Mouse (Mus musculus): Measurements from ENCODE around the gene Gm20696. TPM values are rescaled to one million over a fixed set of nuclear protein-coding genes. Genes with fewer than 3 reads are reported as not detected.
A peak's percentile ranks its signal among the peaks of the same experiment; 100 is the strongest.

Gm20696 gene
- polyA plus RNA-seq, 1 experiment from 2014 or later = 2.6 TPM

- no peak for ATAC-seq (ENCODE audit: insufficient number of reproducible peaks, low FRiP score)
- Histone ChIP-seq H3K36me3 (no peaks in the 10 kb centered on the region), H3K9ac (no peak overlapping the region)
Observed at GRCm38 (mm10) chr6:99322132-99322904, 344.3 kb downstream of the Gm20696 start.

GRCm38 (mm10) chr6:99320444-99320843 lies 346.2 kb downstream of the Gm20696 start:
- no peak for ATAC-seq (ENCODE audit: insufficient number of reproducible peaks, low FRiP score)
- no peak overlapping the region for H3K9ac ChIP-seq
- no peak overlapping the region for H3K27ac ChIP-seq (ENCODE audit: poor library complexity, severe bottlenecking)
- H3K4me3 ChIP-seq = no peak overlapping the region
- 61% methylated on average over 8 of the region's 8 CpGs for whole genome bisulfite sequencing
- no peaks in the 10 kb centered on the region for H3K36me3 ChIP-seq
- no peaks in the 10 kb centered on the region for H3K9me3 ChIP-seq (replicated peaks)
- H3K4me2 ChIP-seq = no peak overlapping the region
- H3K27me3 ChIP-seq (replicated peaks) = no peaks in the 10 kb centered on the region
- peaks cover 20% of the 10 kb centered on the region for H3K4me1 ChIP-seq (replicated peaks)

More at GRCm38 (mm10) chr6:99322132-99322904, 344.3 kb downstream of the Gm20696 start:
- Histone ChIP-seq H3K4me1 (replicated peaks) (peaks cover 16% of the 10 kb centered on the region), H3K27ac (ENCODE audit: poor library complexity, severe bottlenecking) (no peak overlapping the region), H3K4me2 (no peak overlapping the region), H3K9me3 (replicated peaks) (no peaks in the 10 kb centered on the region), H3K4me3 (no peak overlapping the region), H3K27me3 (replicated peaks) (no peaks in the 10 kb centered on the region)
- WGBS = 73% methylated on average over 8 of the region's 8 CpGs

- WGBS = 78% methylated on average over 19 of the region's 19 CpGs
- H3K4me3 ChIP-seq = no peak overlapping the region
- peak; percentile 51; the same call in 1 of the 2 replicates for ATAC-seq (ENCODE audit: insufficient number of reproducible peaks, low FRiP score)
- no peaks in the 10 kb centered on the region for H3K27me3 ChIP-seq (replicated peaks)
- H3K4me1 ChIP-seq (replicated peaks) = peaks cover 20% of the 10 kb centered on the region
- H3K36me3 ChIP-seq = no peaks in the 10 kb centered on the region
- H3K27ac ChIP-seq (ENCODE audit: poor library complexity, severe bottlenecking) = no peak overlapping the region
- no peaks in the 10 kb centered on the region for H3K9me3 ChIP-seq (replicated peaks)
- no peak overlapping the region for H3K9ac ChIP-seq
- H3K4me2 ChIP-seq = no peak overlapping the region
Observed at GRCm38 (mm10) chr6:99319415-99320405, 346.9 kb downstream of the Gm20696 start.

- H3K27me3 ChIP-seq (replicated peaks) = no peaks in the 10 kb centered on the region
- no peak for ATAC-seq (ENCODE audit: insufficient number of reproducible peaks, low FRiP score)
- no peaks in the 10 kb centered on the region for H3K9me3 ChIP-seq (replicated peaks)
- no peak overlapping the region for H3K4me3 ChIP-seq
- no peak overlapping the region for H3K4me2 ChIP-seq
- H3K36me3 ChIP-seq = no peaks in the 10 kb centered on the region
- 48% methylated on average over 3 of the region's 3 CpGs for WGBS
- peaks cover 25% of the 10 kb centered on the region for H3K4me1 ChIP-seq (replicated peaks)
- H3K9ac ChIP-seq = no peak overlapping the region
- H3K27ac ChIP-seq (ENCODE audit: poor library complexity, severe bottlenecking) = peak overlapping the region; percentile 38; the same call in 1 of the 2 replicates
Observed at GRCm38 (mm10) chr6:99314746-99315145, 351.9 kb downstream of the Gm20696 start.

- Histone ChIP-seq H3K27ac (ENCODE audit: poor library complexity, severe bottlenecking) (no peak overlapping the region), H3K9me3 (replicated peaks) (no peaks in the 10 kb centered on the region), H3K27me3 (replicated peaks) (no peaks in the 10 kb centered on the region), H3K9ac (no peak overlapping the region), H3K4me1 (replicated peaks) (peaks cover 15% of the 10 kb centered on the region), H3K4me2 (no peak overlapping the region), H3K36me3 (no peaks in the 10 kb centered on the region), H3K4me3 (no peak overlapping the region)
- WGBS = 89% methylated on average over 12 of the region's 12 CpGs
- no peak for ATAC-seq (ENCODE audit: insufficient number of reproducible peaks, low FRiP score)
Observed at GRCm38 (mm10) chr6:99310529-99310928, 356.1 kb downstream of the Gm20696 start.

- no peak for ATAC-seq (ENCODE audit: insufficient number of reproducible peaks, low FRiP score)
- Histone ChIP-seq H3K4me2 (no peak overlapping the region), H3K9ac (no peak overlapping the region), H3K27ac (ENCODE audit: poor library complexity, severe bottlenecking) (no peak overlapping the region), H3K36me3 (no peaks in the 10 kb centered on the region), H3K9me3 (replicated peaks) (no peaks in the 10 kb centered on the region), H3K4me1 (replicated peaks) (peaks cover 15% of the 10 kb centered on the region), H3K27me3 (replicated peaks) (no peaks in the 10 kb centered on the region), H3K4me3 (no peak overlapping the region)
- WGBS = 85% methylated on average over 3 of the region's 3 CpGs
Observed at GRCm38 (mm10) chr6:99310171-99310500, 356.5 kb downstream of the Gm20696 start.

GRCm38 (mm10) chr6:99309466-99310170 lies 357.0 kb downstream of the Gm20696 start:
- WGBS = 63% methylated on average over 14 of the region's 14 CpGs
- H3K4me1 ChIP-seq (replicated peaks) = peaks cover 15% of the 10 kb centered on the region
- no peaks in the 10 kb centered on the region for H3K9me3 ChIP-seq (replicated peaks)
- H3K27ac ChIP-seq (ENCODE audit: poor library complexity, severe bottlenecking) = no peak overlapping the region
- no peak overlapping the region for H3K4me2 ChIP-seq
- no peaks in the 10 kb centered on the region for H3K27me3 ChIP-seq (replicated peaks)
- H3K9ac ChIP-seq = no peak overlapping the region
- no peak for ATAC-seq (ENCODE audit: insufficient number of reproducible peaks, low FRiP score)
- no peak overlapping the region for H3K4me3 ChIP-seq
- H3K36me3 ChIP-seq = no peaks in the 10 kb centered on the region

GRCm38 (mm10) chr6:99305751-99306150 lies 360.8 kb downstream of the Gm20696 start:
- H3K9ac ChIP-seq = no peak overlapping the region
- no peak for ATAC-seq (ENCODE audit: insufficient number of reproducible peaks, low FRiP score)
- 82% methylated on average over 3 of the region's 3 CpGs for WGBS
- H3K4me3 ChIP-seq = no peak overlapping the region
- no peaks in the 10 kb centered on the region for H3K36me3 ChIP-seq
- no peaks in the 10 kb centered on the region for H3K27me3 ChIP-seq (replicated peaks)
- peaks cover 14% of the 10 kb centered on the region for H3K4me1 ChIP-seq (replicated peaks)
- no peak overlapping the region for H3K4me2 ChIP-seq
- no peak overlapping the region for H3K27ac ChIP-seq (ENCODE audit: poor library complexity, severe bottlenecking)
- no peaks in the 10 kb centered on the region for H3K9me3 ChIP-seq (replicated peaks)

- no peak for ATAC-seq (ENCODE audit: insufficient number of reproducible peaks, low FRiP score)
- Histone ChIP-seq H3K36me3 (no peaks in the 10 kb centered on the region), H3K27me3 (replicated peaks) (no peaks in the 10 kb centered on the region), H3K4me1 (replicated peaks) (peaks cover 14% of the 10 kb centered on the region), H3K9ac (no peak overlapping the region), H3K4me2 (no peak overlapping the region), H3K27ac (ENCODE audit: poor library complexity, severe bottlenecking) (no peak overlapping the region), H3K4me3 (no peak overlapping the region), H3K9me3 (replicated peaks) (no peaks in the 10 kb centered on the region)
- 84% methylated on average over 3 of the region's 3 CpGs for WGBS
Observed at GRCm38 (mm10) chr6:99305236-99305635, 361.4 kb downstream of the Gm20696 start.

GRCm38 (mm10) chr6:99302662-99303435 lies 363.7 kb downstream of the Gm20696 start:
- no peak for ATAC-seq (ENCODE audit: insufficient number of reproducible peaks, low FRiP score)
- Histone ChIP-seq H3K27ac (ENCODE audit: poor library complexity, severe bottlenecking) (no peak overlapping the region), H3K4me3 (no peak overlapping the region), H3K4me2 (no peak overlapping the region), H3K9me3 (replicated peaks) (no peaks in the 10 kb centered on the region), H3K27me3 (replicated peaks) (no peaks in the 10 kb centered on the region), H3K36me3 (no peaks in the 10 kb centered on the region), H3K9ac (no peak overlapping the region), H3K4me1 (replicated peaks) (peaks cover 11% of the 10 kb centered on the region)
- WGBS = 79% methylated on average over 6 of the region's 6 CpGs
